Mouse (Mus musculus) C2C12 (cell line): ENCODE measurements around the gene Calm2.

Experiments used
- CTCF ChIP-seq: IDR thresholded peaks from one replicate; pipeline ENCODE4 v1.5.1; 2011; ENCODE audit not compliant: control insufficient read depth, insufficient read depth, insufficient read length
- FOSL1 ChIP-seq: IDR thresholded peaks from one replicate; pipeline ENCODE4 v1.8.0; 2011; ENCODE audit warnings: mild to moderate bottlenecking, low read length; ENCODE audit not compliant: poor library complexity, insufficient read depth, severe bottlenecking
- MAX ChIP-seq: IDR thresholded peaks from one replicate; pipeline ENCODE4 v1.6.1; 2011; ENCODE audit warnings: mild to moderate bottlenecking, control low read depth

DNA sequence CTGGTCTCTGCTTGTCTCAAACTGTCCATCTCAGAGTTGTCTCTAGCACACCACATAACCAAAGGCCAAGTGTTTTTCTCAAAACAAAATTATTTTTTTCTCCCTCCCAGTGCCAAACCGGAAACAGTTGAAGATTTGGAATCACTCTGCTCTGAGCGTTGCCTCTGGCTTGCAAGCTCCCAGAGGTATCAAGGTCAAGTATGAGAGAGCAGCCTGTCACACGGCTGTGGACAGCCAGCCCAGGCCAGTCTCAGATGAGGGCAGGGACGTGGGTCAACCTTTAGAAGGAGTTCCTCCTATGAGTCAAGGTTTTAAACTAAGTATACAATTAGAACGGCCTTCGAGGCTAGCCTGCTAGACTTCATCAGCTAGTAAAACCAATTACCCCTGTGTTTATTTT lies 43.6 kb upstream of the Calm2 start:
- TF ChIP-seq CTCF (no peak), FOSL1 (no peak), MAX (no peak)
